Mouse (Mus musculus) limb, embryonic 10.5 days (tissue): Measurements from ENCODE around the gene Tff1. TPM values are rescaled to one million over a fixed set of nuclear protein-coding genes. Genes with fewer than 3 reads are reported as not detected.

ENCODE experiments used
- DNase-seq: peaks from one replicate; pipeline ENCODE4 v3.0.0-alpha.2; 2017; ENCODE audit warnings: low spot score
- H3K27ac ChIP-seq: fragments of 300-500 bp; sonication (generic); 2 replicates; pipeline ENCODE4 v1.5.1; 2016; ENCODE audit warnings: mild to moderate bottlenecking
- H3K27me3 ChIP-seq: fragments of 300-500 bp; sonication (generic); 2 replicates; pipeline ENCODE4 v1.6.1; 2016; ENCODE audit warnings: low read depth, mild to moderate bottlenecking; ENCODE audit not compliant: poor library complexity, severe bottlenecking
- H3K36me3 ChIP-seq: fragments of 300-500 bp; sonication (generic); 2 replicates; pipeline ENCODE4 v1.6.1; 2016; ENCODE audit warnings: mild to moderate bottlenecking, moderate library complexity
- H3K4me1 ChIP-seq: fragments of 300-500 bp; sonication (generic); 2 replicates; pipeline ENCODE4 v1.6.1; 2016
- H3K4me3 ChIP-seq: fragments of 300-500 bp; sonication (generic); 2 replicates; pipeline ENCODE4 v1.5.1; 2016; ENCODE audit warnings: mild to moderate bottlenecking, moderate library complexity
- H3K9me3 ChIP-seq: fragments of 300-500 bp; sonication (generic); replicated peaks from 2 replicates; pipeline ENCODE4 v1.6.1; 2016; ENCODE audit warnings: mild to moderate bottlenecking
- WGBS: fragments of 180-500 bp; shearing (Covaris S2); methylation state at CpG from one replicate; pipeline ENCODE4 v1.1.7; 2016; 5-methylcytosine and 5-hydroxymethylcytosine counted together
- polyA plus RNA-seq: library from polyadenylated mRNA; unstranded; fragments of >200 nt; fragmentation: Nextera tagmentation; extraction: Ambion mirVana; gene quantifications from 2 replicates; pipeline ENCODE4 v1.2.1, GENCODE M21; 2016

The Tff1 gene
- polyA plus RNA-seq, 1 experiment from 2014 or later = not detected

- Histone ChIP-seq H3K4me3 (no peak overlapping the region), H3K27ac (no peak overlapping the region), H3K27me3 (no peaks in the 10 kb centered on the region), H3K4me1 (no peaks in the 10 kb centered on the region), H3K9me3 (no peaks in the 10 kb centered on the region), H3K36me3 (no peaks in the 10 kb centered on the region)
- WGBS = 85% methylated on average over 12 of the region's 12 CpGs
- no peak for DNase-seq
Observed at GRCm38 (mm10) chr17:31184269-31184990, 19.4 kb upstream of the Tff1 start.

- no peaks in the 10 kb centered on the region for H3K9me3 ChIP-seq
- no peak for DNase-seq
- no peaks in the 10 kb centered on the region for H3K36me3 ChIP-seq
- H3K4me3 ChIP-seq = no peak overlapping the region
- WGBS = 75% methylated on average over 12 of the region's 12 CpGs
- H3K27me3 ChIP-seq = no peaks in the 10 kb centered on the region
- H3K4me1 ChIP-seq = no peaks in the 10 kb centered on the region
- H3K27ac ChIP-seq = no peak overlapping the region
Observed at GRCm38 (mm10) chr17:31183180-31183974, 18.3 kb upstream of the Tff1 start.

GRCm38 (mm10) chr17:31181490-31181889 is 16.4 kb upstream of the Tff1 start:
- 94% methylated on average over 4 of the region's 4 CpGs for WGBS
- H3K4me3 ChIP-seq = no peak overlapping the region
- H3K27me3 ChIP-seq = no peaks in the 10 kb centered on the region
- no peaks in the 10 kb centered on the region for H3K36me3 ChIP-seq
- H3K4me1 ChIP-seq = no peaks in the 10 kb centered on the region
- no peak for DNase-seq
- no peaks in the 10 kb centered on the region for H3K9me3 ChIP-seq
- no peak overlapping the region for H3K27ac ChIP-seq

GRCm38 (mm10) chr17:31176321-31176720 is 11.2 kb upstream of the Tff1 start:
- H3K9me3 ChIP-seq = no peaks in the 10 kb centered on the region
- no peak for DNase-seq
- H3K4me3 ChIP-seq = no peak overlapping the region
- no peaks in the 10 kb centered on the region for H3K36me3 ChIP-seq
- no peaks in the 10 kb centered on the region for H3K27me3 ChIP-seq
- H3K4me1 ChIP-seq = no peaks in the 10 kb centered on the region
- 89% methylated on average over 4 of the region's 4 CpGs for WGBS
- no peak overlapping the region for H3K27ac ChIP-seq

- Histone ChIP-seq H3K27me3 (peaks cover 28% of the 10 kb centered on the region; the same call in 1 of the 2 replicates), H3K27ac (no peak overlapping the region), H3K4me1 (no peaks in the 10 kb centered on the region), H3K36me3 (no peaks in the 10 kb centered on the region), H3K9me3 (no peaks in the 10 kb centered on the region), H3K4me3 (no peak overlapping the region)
- no peak for DNase-seq
- WGBS = 86% methylated on average over 5 of the region's 5 CpGs
Observed at GRCm38 (mm10) chr17:31169796-31170195, 4.7 kb upstream of the Tff1 start.

- no peaks in the 10 kb centered on the region for H3K4me1 ChIP-seq
- DNase-seq = no peak
- WGBS = 86% methylated on average over 2 of the region's 2 CpGs
- H3K36me3 ChIP-seq = no peaks in the 10 kb centered on the region
- H3K27me3 ChIP-seq = peaks cover 15% of the 10 kb centered on the region; the same call in 1 of the 2 replicates
- no peaks in the 10 kb centered on the region for H3K9me3 ChIP-seq
- H3K4me3 ChIP-seq = no peak overlapping the region
- H3K27ac ChIP-seq = no peak overlapping the region
Observed at GRCm38 (mm10) chr17:31163821-31164220, 1.3 kb downstream of the Tff1 start.

- Histone ChIP-seq H3K4me1 (no peaks in the 10 kb centered on the region), H3K9me3 (no peaks in the 10 kb centered on the region), H3K27me3 (peaks cover 10% of the 10 kb centered on the region; the same call in 1 of the 2 replicates), H3K36me3 (no peaks in the 10 kb centered on the region), H3K4me3 (no peak overlapping the region), H3K27ac (no peak overlapping the region)
- no peak for DNase-seq
- WGBS = 91% methylated on average over 12 of the region's 12 CpGs
Observed at GRCm38 (mm10) chr17:31162607-31163006, 2.5 kb downstream of the Tff1 start.

GRCm38 (mm10) chr17:31160291-31160690 is 4.8 kb downstream of the Tff1 start:
- Histone ChIP-seq H3K4me1 (no peaks in the 10 kb centered on the region), H3K9me3 (no peaks in the 10 kb centered on the region)
- WGBS = 88% methylated on average over 4 of the region's 4 CpGs

GRCm38 (mm10) chr17:31157921-31158320 is 7.2 kb downstream of the Tff1 start:
- Histone ChIP-seq H3K27ac (no peak overlapping the region), H3K27me3 (no peaks in the 10 kb centered on the region), H3K9me3 (no peaks in the 10 kb centered on the region), H3K36me3 (no peaks in the 10 kb centered on the region), H3K4me1 (no peaks in the 10 kb centered on the region), H3K4me3 (no peak overlapping the region)
- DNase-seq = no peak
- WGBS = 73% methylated on average over 6 of the region's 6 CpGs

More at GRCm38 (mm10) chr17:31160291-31160690, 4.8 kb downstream of the Tff1 start:
- no peak overlapping the region for H3K27ac ChIP-seq
- no peak for DNase-seq
- no peak overlapping the region for H3K4me3 ChIP-seq
- no peaks in the 10 kb centered on the region for H3K36me3 ChIP-seq
- H3K27me3 ChIP-seq = no peaks in the 10 kb centered on the region

GRCm38 (mm10) chr17:31153785-31154184 is 11.3 kb downstream of the Tff1 start:
- no peak for DNase-seq
- no peaks in the 10 kb centered on the region for H3K27me3 ChIP-seq
- no peak overlapping the region for H3K27ac ChIP-seq
- H3K9me3 ChIP-seq = no peaks in the 10 kb centered on the region
- H3K4me1 ChIP-seq = no peaks in the 10 kb centered on the region
- H3K36me3 ChIP-seq = no peaks in the 10 kb centered on the region
- WGBS = 87% methylated on average over 8 of the region's 8 CpGs
- H3K4me3 ChIP-seq = no peak overlapping the region

- no peaks in the 10 kb centered on the region for H3K4me1 ChIP-seq
- H3K27ac ChIP-seq = no peak overlapping the region
- H3K27me3 ChIP-seq = no peaks in the 10 kb centered on the region
- no peak overlapping the region for H3K4me3 ChIP-seq
- no peaks in the 10 kb centered on the region for H3K9me3 ChIP-seq
- no peaks in the 10 kb centered on the region for H3K36me3 ChIP-seq
- no peak for DNase-seq
- WGBS = 83% methylated on average over 9 of the region's 9 CpGs
Observed at GRCm38 (mm10) chr17:31152966-31153499, 12.0 kb downstream of the Tff1 start.

GRCm38 (mm10) chr17:31152512-31152911 is 12.6 kb downstream of the Tff1 start:
- DNase-seq = no peak
- 72% methylated on average over 5 of the region's 5 CpGs for WGBS
- Histone ChIP-seq H3K27ac (no peak overlapping the region), H3K9me3 (no peaks in the 10 kb centered on the region), H3K36me3 (no peaks in the 10 kb centered on the region), H3K4me3 (no peak overlapping the region), H3K4me1 (no peaks in the 10 kb centered on the region), H3K27me3 (no peaks in the 10 kb centered on the region)

- no peaks in the 10 kb centered on the region for H3K36me3 ChIP-seq
- no peak overlapping the region for H3K4me3 ChIP-seq
- no peaks in the 10 kb centered on the region for H3K4me1 ChIP-seq
- DNase-seq = no peak
- H3K27me3 ChIP-seq = no peaks in the 10 kb centered on the region
- no peak overlapping the region for H3K27ac ChIP-seq
- 84% methylated on average over 9 of the region's 9 CpGs for WGBS
- H3K9me3 ChIP-seq = no peaks in the 10 kb centered on the region
Observed at GRCm38 (mm10) chr17:31145998-31146397, 19.1 kb downstream of the Tff1 start.
